Mouse (Mus musculus): ENCODE measurements around the gene Fdxacb1.

The Fdxacb1 gene

DNA sequence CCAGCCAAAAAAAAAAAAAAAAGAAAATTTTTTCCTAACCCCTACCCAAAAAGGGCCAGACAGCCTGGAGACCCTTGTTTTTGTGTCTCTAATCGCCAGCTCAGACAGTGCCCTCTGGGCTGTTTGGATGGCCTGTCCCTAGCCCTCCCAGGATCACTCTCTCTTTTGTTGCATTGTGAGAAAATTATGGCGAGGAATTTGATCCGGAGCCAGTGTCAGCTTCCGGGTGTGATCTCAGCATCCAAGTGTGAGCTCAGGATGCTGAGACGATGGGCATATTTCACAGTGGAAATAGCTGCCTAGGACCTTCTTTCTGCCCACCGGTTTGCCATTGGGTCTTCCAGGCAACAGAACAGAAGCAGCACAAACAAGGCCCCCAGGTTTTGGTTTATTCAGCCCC lies 17.3 kb upstream of the Fdxacb1 start:
- DNase-seq (ENCODE audit: low spot score), result no peak

DNA sequence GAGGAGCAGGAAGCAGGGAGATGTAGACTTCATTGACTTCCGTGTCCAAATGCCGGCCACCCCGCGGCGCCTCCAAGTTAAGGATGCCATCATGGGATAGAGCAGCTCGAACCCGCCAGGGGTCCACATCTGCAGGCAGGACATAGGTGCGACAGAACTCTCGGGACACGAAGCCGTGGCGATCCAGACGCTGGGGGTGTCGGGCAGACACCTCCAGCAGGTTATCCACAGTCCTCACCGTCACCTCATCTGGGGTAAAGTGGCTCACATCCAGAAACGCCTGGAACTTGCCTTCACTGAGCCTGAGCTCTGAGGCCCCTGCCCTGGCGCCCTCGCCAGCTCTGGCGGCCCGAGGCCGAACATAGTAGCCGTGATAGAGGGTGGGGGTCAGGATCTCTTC lies 16.7 kb upstream of the Fdxacb1 start, which contains the start of gene Cryab:
Gene Cryab (plus strand): TSS at position 3 of the 400 bp plus-strand sequence.
- no peak for DNase-seq (ENCODE audit: low spot score)

DNA sequence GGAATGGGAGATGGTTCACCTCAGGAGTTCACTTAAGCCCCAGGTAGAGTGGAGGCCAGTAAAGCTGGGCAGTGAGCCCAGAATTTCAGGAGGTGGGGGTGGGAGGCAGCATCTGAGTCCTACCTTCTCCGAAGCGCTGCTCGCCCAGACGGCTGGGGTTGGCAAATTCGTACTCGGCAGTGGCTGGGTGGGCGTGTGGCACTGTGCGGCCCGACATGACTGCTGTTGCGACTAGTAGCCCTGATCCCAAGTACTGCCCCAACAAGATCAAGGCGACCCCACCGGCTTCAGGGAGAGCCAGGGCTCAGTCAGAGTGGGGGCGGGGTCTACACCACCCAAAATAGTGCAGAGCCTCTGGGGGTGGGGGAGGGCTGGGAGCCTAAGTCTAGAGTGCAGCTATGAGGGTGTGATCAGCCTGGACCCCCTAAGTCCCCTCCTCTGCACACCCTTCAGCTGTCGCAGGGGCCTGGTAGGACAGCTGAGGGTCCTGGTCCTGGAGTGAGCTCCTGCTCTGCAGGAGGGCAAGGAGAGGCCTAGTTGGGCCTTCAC lies 15.9 kb upstream of the Fdxacb1 start, which contains the start of gene Hspb2:
Gene Hspb2 (minus strand): TSS at position 301 of the 549 bp plus-strand sequence.
- no peak for DNase-seq (ENCODE audit: low spot score)

DNA sequence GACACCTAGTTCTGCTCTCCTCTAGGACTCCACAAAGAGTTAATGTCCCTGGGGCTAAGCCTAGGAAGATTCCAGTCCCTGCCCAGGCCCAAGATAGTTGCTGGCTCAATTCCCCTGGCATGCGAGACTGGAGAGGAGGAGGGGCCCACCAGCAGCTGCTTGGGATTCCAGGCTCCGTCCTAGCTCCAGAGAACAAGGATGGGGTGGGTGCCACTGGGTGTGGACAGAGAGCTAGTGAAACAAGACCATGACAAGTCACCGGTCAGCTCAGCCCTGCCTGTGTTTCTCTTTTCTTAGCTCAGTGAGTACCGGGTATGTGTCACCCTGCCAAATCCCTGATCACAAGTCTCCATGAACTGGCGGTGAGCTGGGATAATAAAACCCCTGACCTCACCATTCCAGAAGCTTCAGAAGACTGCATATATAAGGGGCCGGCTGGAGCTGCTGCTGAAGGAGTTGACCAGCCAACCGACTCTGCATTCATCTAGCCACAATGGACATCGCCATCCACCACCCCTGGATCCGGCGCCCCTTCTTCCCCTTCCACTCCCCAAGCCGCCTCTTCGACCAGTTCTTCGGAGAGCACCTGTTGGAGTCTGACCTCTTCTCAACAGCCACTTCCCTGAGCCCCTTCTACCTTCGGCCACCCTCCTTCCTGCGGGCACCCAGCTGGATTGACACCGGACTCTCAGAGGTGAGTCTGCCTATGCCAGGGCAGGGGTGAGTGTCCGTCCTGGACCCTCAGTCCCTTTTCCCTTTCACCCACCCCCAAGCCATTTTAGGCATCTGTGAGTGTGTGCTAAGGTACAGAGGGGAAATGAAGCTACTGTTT lies 15.0 kb upstream of the Fdxacb1 start:
- peak; percentile 91 for DNase-seq (ENCODE audit: low spot score)

DNA sequence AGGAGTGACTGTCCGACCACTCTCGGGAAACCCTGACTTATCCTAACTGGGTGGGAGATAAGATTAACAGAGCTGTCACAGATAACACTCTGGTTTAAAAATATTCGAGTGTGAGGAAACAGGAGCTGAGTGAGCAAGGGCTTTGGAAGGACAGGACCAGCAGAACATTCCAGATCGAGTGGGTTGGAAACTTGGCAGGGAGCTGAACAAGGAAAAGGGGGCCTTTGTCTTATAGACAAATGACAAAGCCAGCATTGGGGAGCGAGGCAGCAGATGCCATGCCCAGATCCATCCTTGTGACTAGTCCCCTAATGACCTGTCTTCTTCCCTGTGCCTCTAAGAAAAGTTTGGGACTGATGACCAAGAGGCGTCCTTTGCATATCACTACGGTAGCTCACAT lies 14.1 kb upstream of the Fdxacb1 start:
- DNase-seq (ENCODE audit: low spot score), result no peak

DNA sequence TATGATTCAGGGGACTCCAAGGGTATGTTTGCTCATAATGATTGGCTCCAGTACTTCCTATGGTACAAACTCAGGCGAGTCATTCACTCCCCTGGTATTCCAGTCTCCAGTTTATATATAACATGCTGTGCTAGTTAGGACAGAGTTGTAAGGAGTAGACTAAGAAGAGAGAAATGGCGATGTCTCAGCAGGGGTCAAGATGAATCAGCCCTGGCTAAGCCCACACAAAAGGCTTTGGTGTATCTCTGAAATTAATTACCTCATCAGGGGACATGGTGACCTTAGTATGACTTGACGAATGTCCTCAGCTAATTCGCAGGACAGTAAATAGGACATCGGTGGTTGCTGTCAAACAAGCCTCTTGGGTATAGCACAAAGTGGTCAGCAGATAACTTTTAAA lies 11.3 kb upstream of the Fdxacb1 start:
- no peak for DNase-seq (ENCODE audit: low spot score)

DNA sequence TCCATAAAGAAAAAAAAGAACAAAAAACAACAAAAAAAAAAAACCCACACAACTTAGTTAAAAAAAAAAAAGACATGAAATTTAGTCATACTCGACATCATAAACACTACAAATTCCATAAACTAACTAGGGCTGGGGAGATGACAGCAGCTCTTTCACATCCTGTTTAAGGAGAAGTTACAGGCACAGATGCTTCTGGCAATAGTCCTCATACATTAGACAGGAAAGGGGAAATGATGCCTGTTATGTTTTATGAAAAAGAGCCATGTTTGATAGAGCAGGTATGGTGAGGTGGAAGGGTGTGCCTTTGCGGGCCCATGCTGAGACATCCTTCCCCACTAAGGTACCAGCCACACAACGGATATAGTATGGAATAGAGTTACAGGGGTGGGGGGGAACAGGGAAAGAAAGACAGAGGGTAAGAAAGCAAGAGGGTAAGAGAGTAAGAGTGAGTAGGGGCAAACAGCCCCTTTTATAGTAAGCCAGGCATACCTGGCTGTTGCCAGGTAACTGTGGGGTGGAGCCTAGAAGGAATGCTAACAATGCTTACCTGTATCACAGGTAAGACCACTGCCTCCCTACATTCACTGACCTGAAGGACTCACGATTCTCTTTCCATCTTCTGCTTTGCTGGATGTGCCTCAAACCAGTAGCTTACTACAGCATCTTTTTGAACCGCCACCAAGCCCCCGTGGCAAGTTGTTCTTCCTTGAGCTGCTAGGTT lies 6.4 kb upstream of the Fdxacb1 start:
- no peak for DNase-seq (ENCODE audit: low spot score)

DNA sequence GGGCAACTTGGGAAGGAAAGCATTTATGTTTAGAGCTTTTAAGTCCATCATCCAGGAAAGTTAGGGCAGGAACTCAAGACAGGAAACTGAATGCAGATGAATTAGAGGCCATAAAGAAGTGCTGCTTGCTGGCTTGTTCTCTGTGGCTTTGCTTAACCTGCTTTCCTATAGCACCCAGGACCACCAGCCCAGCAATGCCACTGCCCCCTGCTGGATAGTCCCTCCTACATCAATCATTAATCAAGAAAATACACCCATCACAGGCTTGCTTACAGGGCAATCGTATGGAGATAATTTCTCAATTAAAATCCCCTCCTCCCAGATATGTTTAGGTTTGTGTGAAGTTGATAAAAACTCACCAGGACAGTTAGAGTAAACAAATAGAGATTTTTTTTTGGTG lies 4.7 kb upstream of the Fdxacb1 start:
- no peak for DNase-seq (ENCODE audit: low spot score)

DNA sequence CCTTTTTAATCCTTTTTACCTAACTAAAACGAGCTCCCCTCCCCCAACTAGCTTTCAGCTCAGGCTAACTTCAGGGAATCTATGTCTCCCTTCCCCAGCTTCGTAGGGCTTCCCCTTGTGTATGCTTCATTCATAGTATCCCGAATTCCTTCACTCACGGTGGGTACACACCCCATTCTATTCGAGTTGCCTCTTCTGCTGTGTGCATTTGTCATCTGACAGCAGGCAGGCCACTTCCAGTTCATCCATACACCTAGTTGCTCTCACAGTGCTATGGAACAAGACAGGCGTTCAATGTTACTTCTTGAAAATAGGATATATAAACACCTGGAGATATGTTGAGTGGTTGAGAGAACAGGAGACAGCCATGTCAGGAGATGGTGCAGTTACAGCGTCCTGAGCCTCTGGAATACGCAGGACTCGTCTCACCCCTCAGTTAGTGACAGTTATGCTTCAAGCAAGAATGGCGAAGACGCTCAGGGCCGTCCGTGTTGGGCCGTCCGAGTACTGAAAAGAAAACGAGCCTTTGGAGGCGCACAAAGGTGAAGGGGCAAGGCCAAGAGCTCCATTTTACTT lies 417 bp upstream of the Fdxacb1 start:
- DNase-seq (ENCODE audit: low spot score), result no peak

DNA sequence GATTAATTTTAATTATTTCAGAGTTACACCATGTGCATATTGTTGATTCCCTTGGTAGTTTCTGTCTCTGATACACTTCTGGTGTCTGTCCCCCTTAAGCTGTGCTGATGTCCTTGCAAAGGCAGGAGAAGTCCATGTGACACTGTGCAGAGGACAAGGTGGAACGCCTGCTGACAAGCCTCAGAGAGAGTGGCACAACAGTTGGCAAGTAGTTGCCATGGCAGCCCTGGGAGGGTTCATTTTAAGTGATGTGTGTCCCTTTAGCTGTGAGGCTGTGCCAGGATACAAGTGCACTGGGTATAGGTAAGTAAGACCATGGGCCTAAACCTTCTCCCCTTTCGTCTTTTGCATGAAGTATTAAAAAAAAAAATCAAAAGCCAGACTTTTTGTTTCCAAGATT lies 2.0 kb downstream of the Fdxacb1 start:
- no peak for DNase-seq (ENCODE audit: low spot score)

DNA sequence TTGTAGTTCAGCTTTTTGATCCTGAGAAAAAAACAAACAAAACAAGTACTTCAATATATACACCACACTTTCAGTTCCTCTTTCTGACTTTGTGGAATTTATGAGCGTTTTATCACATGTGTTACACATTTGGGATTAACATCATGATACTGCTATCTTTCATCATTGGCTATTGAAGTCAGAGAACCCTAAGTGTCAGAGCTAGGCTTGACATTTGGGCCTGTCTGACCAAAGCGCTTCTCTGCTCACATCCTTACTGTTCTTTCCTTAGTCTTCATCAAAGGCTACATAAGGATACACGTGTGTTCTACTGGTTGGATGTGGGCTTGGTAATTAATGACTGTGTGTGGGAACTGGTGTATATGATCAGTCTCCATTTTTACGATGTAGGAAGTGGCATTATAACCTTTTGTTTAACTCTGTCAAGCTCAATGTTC lies 6.0 kb downstream of the Fdxacb1 start:
- no peak for DNase-seq (ENCODE audit: low spot score)

DNA sequence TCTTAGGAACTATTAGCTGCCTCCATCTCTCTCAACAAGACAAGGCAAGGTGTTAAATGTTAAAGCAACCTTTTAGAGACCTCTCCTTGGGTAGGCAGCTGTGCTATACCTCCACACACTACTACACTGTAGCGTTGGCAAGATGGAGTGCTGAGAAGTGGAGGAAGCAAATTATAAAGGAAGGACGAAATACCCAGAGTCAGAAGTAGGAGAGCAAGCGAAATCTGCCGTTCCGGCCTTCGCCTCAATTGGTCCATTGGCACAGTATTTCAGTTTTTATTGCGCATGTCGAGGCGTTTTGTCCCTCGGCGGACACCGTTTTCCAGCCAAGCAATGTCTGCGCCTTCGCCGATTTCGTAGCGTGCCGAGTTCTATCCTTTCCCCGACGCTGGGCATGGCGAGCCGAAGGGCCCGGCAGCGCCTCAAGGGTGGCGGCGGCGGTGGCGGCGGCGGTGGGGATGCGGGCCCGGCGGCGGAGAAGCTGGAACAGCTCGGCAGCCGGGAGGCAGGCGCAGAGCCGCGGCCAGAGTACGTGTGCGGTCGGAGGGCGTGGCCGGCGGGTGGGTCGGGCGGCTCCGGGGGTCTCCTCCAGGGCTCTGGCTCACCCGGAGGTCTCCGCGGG lies 7.1 kb downstream of the Fdxacb1 start, which contains the start of the genes Alg9 and 1110032A03Rik:
Gene Alg9 (plus strand): TSS at position 29 of the 622 bp plus-strand sequence.
Gene 1110032A03Rik (minus strand): TSS at position 530 of the 622 bp plus-strand sequence.
- DNase-seq (ENCODE audit: low spot score), result peak; percentile 90

DNA sequence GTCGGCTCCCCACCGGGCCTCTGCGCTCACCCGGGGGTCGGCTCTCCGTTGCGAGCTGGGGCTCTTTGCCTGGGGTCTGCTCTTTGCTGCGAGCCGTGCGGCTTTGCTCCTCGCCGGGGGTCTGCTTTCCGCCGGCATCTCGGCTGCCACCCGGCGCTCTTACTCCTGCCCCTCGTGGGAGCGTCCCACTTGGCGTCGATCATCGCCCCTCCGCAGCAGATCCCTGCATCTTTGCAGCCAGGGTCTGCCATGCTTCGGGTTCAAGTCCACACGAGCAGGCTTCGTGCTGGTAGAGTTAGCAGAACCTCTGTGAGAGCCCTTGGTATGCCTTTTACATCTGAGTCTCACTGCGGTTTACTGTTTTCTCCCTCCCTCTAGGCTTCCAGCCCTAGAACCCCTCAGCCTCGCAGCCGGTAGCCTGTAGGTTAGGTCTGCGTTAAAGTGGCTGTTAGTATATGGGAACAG lies 7.7 kb downstream of the Fdxacb1 start:
- no peak for DNase-seq (ENCODE audit: low spot score)

DNA sequence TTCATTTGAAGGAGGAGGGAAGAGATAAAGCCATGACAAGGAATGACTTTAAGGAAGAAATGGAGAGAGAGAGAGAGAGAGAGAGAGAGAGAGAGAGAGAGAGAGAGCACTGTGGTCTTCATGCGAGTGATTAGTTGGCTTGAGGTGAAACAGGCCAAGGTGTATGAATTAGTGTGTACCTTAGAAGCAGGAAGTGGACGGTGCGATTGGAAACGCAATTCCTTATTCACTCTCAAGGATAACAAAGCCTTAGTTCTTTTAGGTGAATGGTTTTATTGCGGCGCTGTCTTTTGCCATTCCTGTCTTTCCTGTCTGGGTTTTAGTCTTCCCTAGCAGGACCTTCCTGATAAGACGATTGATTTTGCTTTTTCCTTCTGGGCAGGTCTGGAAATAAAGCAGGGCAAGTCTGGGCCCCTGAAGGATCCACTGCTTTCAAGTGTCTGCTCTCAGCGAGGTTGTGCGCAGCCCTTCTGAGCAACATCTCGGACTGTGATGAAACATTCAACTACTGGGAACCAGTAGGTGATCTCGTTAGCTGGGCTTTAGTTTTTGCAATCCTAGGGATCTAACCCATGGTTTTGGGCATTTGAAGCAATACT lies 8.2 kb downstream of the Fdxacb1 start:
- no peak for DNase-seq (ENCODE audit: low spot score)

DNA sequence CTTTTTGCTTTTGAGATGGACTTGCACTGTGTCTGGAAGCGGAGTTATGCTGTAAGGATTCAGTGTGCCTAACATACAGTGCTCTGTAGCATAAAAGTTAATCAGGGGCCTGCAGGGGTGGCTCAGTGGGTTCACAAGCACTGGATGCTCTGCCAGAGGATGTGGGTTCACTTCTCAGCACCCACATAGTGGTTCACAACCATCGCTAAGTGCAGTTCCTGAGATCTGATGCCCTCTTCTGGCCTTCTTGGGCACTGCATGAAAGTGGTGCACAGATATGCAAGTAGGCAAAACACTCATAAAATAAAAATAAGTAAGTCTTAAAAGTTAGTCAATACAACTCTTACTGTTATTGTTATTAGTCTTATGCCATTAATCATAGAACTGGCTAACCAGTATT lies 14.1 kb downstream of the Fdxacb1 start:
- no peak for DNase-seq (ENCODE audit: low spot score)

DNA sequence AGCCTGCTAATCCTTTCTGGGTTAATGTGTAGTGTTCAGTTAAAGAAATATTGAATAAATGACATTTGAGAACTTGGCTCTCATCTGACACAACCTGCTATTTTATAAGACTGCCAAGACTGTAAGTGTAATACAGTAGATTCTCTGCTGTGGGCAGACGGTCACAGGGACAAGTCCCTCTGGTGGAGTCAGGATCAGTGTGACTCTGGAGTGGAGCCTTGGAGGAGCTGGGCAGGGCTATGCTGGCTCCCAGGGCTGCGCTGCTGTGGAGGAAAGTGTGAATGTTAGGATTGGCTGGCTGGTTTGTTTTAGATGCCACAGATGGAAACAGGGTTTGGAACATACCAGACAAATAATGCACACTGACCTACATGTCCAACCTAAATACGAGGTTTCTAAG lies 27.2 kb downstream of the Fdxacb1 start:
- no peak for DNase-seq (ENCODE audit: low spot score)

DNA sequence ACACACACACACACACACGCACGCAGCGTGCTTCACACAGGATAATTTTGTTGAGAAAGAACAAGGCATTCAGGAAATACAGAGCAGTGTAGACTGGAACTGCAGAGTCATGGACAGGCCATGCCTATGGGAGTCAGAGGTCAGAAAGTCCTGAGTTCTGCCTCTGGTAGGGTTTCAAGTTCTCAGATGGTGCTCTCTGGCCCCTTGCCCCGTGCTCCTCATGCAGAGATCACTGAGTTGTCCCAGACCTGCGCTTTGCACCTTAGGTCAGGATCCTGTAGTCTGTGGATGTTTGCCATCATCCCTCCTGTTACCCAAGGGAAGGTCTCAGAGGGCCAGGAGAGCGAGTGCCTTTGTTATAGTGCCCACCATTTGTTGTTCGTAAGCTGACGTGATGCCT lies 28.7 kb downstream of the Fdxacb1 start:
- DNase-seq (ENCODE audit: low spot score), result no peak

DNA sequence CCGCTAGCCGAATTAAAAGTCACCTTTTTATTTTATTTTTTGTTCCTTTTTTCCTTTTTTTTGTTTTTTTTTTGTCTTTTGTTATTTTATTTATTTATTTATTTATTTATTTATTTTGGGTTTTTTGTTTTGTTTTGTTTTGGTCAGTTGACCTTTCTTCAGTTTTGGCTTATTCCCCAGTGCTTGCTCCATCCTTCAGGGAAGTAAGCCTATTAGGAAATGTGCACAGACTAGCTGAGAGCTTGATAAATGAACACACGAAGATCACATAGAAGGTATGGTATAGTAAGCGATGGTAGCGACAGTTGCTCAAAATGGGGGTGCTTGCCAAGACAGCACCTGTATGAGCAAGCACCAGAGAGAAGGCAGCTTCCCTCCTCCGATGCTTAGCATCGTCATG lies 29.6 kb downstream of the Fdxacb1 start:
- no peak for DNase-seq (ENCODE audit: low spot score)

DNA sequence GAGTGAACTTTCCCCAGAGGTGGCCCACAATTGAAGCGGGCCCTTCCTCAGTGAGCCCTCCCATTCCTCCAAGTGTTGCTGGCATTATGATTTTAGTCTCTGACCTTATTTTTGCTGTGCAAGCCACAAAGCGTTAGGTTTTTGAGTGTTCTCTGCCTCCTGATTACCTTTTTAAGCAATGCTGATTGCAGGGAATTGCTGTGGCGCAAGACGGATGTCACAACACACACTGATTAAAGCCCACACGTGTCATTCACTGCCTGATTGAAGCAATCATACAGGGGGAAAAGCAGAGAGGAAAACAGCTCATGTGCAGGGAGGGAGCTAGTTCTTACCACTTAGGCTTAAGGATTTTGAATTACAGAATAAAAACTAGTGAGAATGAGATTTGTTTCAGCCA lies 30.3 kb downstream of the Fdxacb1 start:
- DNase-seq (ENCODE audit: low spot score), result peak; percentile 57

DNA sequence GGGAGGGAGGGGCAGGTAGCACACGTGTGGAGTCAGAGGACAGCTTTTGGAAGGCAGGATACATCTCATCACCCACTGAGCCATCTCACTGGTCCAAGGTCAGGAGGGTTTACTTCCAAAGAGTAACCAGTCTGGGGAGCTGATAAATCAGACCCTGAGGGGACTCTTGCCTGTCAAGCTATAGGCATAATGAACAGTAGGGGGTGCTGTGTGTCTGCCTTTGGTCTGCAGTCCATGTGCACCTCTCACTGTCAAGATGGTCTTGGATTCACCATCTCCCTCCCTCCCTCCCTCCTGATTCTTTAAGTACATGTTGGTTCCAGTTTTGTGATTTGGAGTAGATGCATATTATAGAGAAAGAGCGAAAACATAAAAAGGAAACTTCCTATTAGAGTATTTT lies 32.9 kb downstream of the Fdxacb1 start:
- DNase-seq (ENCODE audit: low spot score), result peak; percentile 61

DNA sequence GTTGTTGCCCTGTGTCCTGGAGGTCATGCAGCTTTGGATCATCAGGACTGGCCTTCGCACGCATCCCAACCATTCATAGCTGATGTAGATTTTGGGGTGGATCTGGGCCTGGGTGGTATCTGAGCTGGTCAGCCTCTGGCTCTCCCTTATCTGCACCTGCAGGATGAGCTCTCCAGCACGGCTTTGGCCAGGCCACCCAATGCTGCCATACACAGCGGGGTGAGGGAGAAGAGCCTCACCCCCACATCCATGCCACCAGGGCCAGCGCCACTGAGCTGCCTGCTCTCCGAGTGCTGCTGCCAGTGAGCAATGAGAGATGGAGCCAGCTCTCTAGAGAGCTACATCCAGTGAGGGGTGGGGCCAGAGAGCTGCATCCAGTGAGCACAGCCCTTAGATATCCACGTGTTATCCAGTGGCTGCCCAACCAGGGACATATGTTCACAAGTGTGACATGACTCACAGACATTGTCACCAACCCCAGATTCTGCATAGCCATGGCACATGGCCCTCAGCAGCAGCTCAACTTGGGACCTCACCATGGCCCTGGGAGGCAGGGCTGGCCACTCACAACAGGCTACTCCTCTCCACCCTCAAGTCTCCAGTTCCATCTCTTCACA lies 35.1 kb downstream of the Fdxacb1 start:
- DNase-seq (ENCODE audit: low spot score), result no peak

Data from lung, postnatal 25 days (tissue).